Mouse (Mus musculus) megakaryocyte, embryonic 14.5 days (primary cell): ENCODE measurements around the gene Lrp8. TPM values are rescaled to one million over a fixed set of nuclear protein-coding genes. Genes with fewer than 3 reads are reported as not detected.

Experiments
- H3K27me3 ChIP-seq: replicated peaks from 2 replicates; pipeline ENCODE3; 2012; ENCODE audit warnings: inconsistent platforms
- H3K36me3 ChIP-seq: replicated peaks from 2 replicates; pipeline ENCODE3; 2012; ENCODE audit warnings: low read length, inconsistent platforms, mixed read lengths
- H3K4me1 ChIP-seq: 2 replicates; pipeline ENCODE4 v1.6.1; 2012; ENCODE audit warnings: inconsistent platforms
- H3K4me3 ChIP-seq: replicated peaks from 2 replicates; pipeline ENCODE3; 2012; ENCODE audit warnings: moderate library complexity, mild to moderate bottlenecking, inconsistent platforms
- H3K9me3 ChIP-seq: 2 replicates; pipeline ENCODE4 v1.6.1; 2012; ENCODE audit warnings: inconsistent platforms
- FLI1 ChIP-seq: IDR thresholded peaks from 2 replicates; pipeline ENCODE4 v1.6.1; 2012; ENCODE audit warnings: low read length, inconsistent platforms, mixed read lengths
- GATA1 ChIP-seq: IDR thresholded peaks from 3 replicates; pipeline ENCODE4 v1.6.1; 2012; ENCODE audit warnings: mixed read lengths, low read length, inconsistent platforms, borderline replicate concordance
- polyA plus RNA-seq: library from polyadenylated mRNA; stranded (reverse); fragments of >175 nt; gene quantifications from 2 replicates; pipeline ENCODE4 v1.2.3, GENCODE M21; 2012; ENCODE audit warnings: low replicate concordance; ENCODE audit not compliant: insufficient read depth

Lrp8 gene
- polyA plus RNA-seq, 1 experiment, result 14.7 TPM

DNA sequence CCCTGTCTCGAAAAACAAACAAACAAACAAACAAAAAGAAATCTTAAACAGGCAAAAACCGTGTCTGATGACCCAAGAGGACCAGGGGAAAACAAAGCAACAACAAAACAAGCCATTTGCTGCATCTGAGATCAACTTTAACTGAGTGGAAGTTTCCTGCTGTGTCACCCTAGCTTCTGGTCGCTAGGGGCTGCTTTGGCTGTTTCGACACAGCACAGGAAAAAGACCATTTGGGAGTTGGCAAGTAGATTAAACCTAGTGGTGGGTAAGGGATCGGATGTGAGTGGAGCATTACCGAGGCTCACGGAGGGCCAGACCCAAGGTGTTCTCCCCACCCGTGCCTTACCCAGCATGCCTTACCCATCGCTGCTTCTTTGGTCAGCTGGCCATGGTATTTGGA lies 104.5 kb downstream of the Lrp8 start:
- H3K9me3 ChIP-seq, result no peaks in the 10 kb centered on the region
- H3K36me3 ChIP-seq, result peaks cover 88% of the 10 kb centered on the region
- TF ChIP-seq FLI1, result no peak
- TF ChIP-seq GATA1, result no peak
- no peaks in the 10 kb centered on the region for H3K27me3 ChIP-seq
- peak overlapping the region; percentile 69 for H3K4me3 ChIP-seq
- H3K4me1 ChIP-seq, result peaks cover 78% of the 10 kb centered on the region

DNA sequence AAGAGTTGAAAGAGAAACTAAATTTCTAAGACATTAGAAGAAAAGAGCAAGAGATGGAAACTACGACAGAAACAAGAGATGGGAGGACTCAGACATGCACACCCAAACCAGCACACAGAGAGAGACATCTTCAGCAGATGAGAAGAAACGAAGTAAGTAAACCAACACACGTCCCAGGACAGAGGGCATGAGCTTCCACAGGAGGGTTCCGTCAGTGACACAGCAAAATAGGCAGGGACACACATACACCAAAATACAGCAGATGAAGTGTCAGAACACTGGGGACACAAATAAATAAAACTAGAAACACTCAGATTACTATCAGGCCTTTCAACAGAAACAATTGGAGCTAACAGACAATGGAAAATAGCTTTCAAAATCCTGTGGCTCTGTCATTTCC lies 108.0 kb downstream of the Lrp8 start:
- TF ChIP-seq FLI1, result no peak
- TF ChIP-seq GATA1, result no peak
- no peaks in the 10 kb centered on the region for H3K27me3 ChIP-seq
- no peaks in the 10 kb centered on the region for H3K9me3 ChIP-seq
- H3K36me3 ChIP-seq, result peaks cover 92% of the 10 kb centered on the region
- H3K4me3 ChIP-seq, result no peak overlapping the region
- H3K4me1 ChIP-seq, result peaks cover 49% of the 10 kb centered on the region

DNA sequence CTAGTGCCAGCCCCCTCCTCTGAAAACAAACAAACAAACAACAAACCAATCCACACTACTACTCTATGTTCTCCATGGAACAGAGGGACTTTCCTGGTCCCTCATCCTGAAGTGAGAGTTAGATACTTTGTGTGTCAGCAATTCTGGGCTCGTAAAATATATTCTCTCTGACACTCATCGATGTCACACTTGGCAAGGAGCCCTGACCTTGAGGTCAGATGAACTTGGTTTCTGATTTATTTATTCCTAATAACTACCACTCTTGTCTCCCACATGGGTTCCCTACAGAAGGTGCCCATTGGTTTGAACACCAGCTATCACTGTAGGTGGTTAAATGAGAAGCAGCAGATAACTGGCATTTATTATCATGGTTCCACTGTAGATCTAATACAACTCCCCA lies 118.3 kb downstream of the Lrp8 start:
- Histone ChIP-seq H3K9me3 (no peaks in the 10 kb centered on the region), H3K27me3 (no peaks in the 10 kb centered on the region)

DNA sequence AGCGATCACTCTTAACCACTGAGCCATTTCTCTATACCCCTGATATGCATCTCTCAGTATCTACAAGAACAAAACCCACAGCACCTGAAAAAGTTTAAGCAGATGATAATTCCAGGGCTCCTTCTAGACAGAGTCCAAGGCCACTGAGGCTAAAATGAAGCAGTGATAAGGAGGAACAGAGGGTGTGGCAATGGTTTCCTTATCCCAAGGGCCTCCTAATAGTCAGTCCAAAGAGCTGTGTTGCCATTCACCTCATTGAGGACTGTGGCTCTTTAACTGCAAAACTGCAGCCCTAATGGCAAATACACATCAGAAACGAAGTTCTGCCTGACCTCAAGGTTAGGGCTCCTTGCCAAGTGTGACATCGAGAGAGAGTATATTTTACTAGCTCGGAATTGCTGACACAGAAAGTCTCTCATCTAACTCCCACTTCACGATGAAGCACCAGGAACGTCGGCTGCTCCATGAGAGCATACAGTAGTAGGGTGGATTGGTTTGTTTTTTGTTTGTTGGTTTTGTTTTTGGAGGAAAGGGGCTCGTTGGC lies 119.2 kb downstream of the Lrp8 start:
- H3K4me1 ChIP-seq, result peaks cover 60% of the 10 kb centered on the region
- H3K9me3 ChIP-seq, result no peaks in the 10 kb centered on the region
- TF ChIP-seq FLI1, result no peak
- no peak for TF ChIP-seq GATA1
- H3K27me3 ChIP-seq, result peaks cover 2% of the 10 kb centered on the region
- H3K36me3 ChIP-seq, result peaks cover 39% of the 10 kb centered on the region
- peak overlapping the region; percentile 29 for H3K4me3 ChIP-seq

More for the DNA sequence above, 118.3 kb downstream of the Lrp8 start:
- Histone ChIP-seq H3K4me1 (peaks cover 63% of the 10 kb centered on the region), H3K4me3 (no peak overlapping the region), H3K36me3 (peaks cover 43% of the 10 kb centered on the region)
- no peak for TF ChIP-seq GATA1
- TF ChIP-seq FLI1, result no peak

DNA sequence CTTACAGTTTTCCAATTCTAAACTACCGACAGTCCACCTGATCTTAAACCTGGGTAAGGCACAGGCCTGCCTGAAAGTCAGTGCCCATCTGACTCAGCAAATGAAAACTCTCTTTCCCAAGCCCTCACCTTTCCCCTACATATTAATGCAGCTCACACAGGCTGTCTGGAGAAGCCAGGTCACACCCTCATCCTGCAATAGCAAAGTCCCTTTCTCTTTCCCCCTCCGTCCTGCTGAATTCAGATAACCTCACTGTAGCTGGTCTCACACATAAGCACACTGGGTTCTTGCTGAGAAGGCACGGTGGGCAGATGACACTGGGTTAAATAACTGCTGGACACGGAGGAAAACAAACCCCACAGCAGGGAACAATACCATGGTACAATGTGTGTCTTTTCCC lies 119.9 kb downstream of the Lrp8 start:
- no peaks in the 10 kb centered on the region for H3K9me3 ChIP-seq
- peaks cover 59% of the 10 kb centered on the region for H3K4me1 ChIP-seq
- peak overlapping the region; percentile 99 for H3K4me3 ChIP-seq
- H3K36me3 ChIP-seq, result peaks cover 39% of the 10 kb centered on the region
- H3K27me3 ChIP-seq, result peaks cover 2% of the 10 kb centered on the region
- TF ChIP-seq FLI1 (no peak), GATA1 (no peak)

DNA sequence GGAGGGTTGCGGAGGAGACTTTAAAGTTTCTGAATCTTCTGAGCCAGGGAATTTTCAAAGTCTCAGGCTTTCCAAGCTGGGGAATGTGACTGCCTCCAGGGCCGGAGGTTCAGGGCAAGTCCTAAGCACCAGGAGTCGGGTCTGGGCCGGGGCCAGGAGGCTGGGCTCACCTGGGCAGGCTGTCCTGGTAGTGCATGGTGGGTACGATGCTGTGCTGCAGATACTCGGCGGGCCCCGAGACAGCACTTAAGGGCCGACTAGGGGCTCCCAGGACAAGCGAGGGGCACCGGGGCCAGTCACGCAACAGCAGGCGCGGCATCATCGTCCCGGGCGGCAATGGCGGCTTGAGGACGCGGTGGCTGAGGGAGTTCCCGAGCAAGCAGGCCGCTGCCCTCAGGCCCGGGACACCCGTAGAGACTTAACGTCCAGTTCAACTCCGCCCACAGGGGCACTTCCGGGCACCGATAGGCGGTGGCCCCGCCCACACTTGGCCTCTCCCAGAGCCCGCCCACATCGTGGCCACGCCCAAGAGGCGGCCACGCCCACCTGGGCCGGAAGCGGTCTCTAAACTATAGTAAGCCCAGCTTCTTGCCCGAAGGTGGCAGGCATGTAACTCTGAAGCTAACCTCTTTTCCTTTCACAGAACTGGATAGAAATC lies 121.2 kb downstream of the Lrp8 start, which contains the start of gene Cpt2:
Gene Cpt2 (minus strand): TSS at position 466 of the 658 bp plus-strand sequence.
- TF ChIP-seq FLI1 (peak; percentile 60), GATA1 (no peak)
- peaks cover 30% of the 10 kb centered on the region for H3K36me3 ChIP-seq
- peak within 1 kb of the TSS; percentile 99 for H3K4me3 ChIP-seq
- peaks cover 55% of the 10 kb centered on the region for H3K4me1 ChIP-seq
- H3K9me3 ChIP-seq, result no peaks in the 10 kb centered on the region
- peaks cover 2% of the 10 kb centered on the region for H3K27me3 ChIP-seq

DNA sequence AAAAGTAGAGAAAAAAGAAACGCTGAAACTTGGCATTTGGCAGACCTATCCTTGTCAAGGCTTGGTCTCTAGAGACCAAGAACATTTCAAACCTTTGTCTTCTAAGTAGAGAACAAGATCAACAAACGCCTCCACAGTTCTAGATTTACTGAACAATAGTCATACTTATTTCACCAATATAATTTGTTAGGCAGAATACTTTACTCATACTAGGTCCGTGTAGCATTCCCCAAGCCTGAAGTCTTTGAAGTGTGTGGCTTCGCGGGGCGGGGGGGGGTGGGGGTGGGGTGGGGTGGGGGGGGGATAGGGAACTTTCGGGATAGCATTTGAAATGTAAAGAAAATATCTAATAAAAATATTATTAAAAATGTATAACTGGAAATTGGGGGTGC lies 121.7 kb downstream of the Lrp8 start:
- peak overlapping the region; percentile 99 for H3K4me3 ChIP-seq
- peaks cover 2% of the 10 kb centered on the region for H3K27me3 ChIP-seq
- H3K9me3 ChIP-seq, result no peaks in the 10 kb centered on the region
- TF ChIP-seq GATA1, result no peak
- TF ChIP-seq FLI1, result no peak
- H3K4me1 ChIP-seq, result peaks cover 55% of the 10 kb centered on the region
- H3K36me3 ChIP-seq, result peaks cover 25% of the 10 kb centered on the region

Other genes starting within 250 kb of the Lrp8 start
- not detected in 2 replicates for gene Dmrtb1, start 118.0 kb upstream of the Lrp8 start, polyA plus RNA-seq
- 3.4 TPM in 1 of 2 replicates, not detected in the other for gene Magoh, start 77.5 kb downstream of the Lrp8 start, polyA plus RNA-seq
- 1.9 and 5.6 TPM in 2 replicates for gene 0610037L13Rik, start 87.6 kb downstream of the Lrp8 start, polyA plus RNA-seq
- gene Cpt2, start 121.3 kb downstream of the Lrp8 start, polyA plus RNA-seq, result 74.4 and 828 TPM in 2 replicates
- gene Slc1a7, start 166.1 kb downstream of the Lrp8 start, polyA plus RNA-seq, result not detected in 2 replicates